Mouse (Mus musculus): ENCODE data around the gene Cep162. TPM values are rescaled to one million over a fixed set of nuclear protein-coding genes. Genes with fewer than 3 reads are reported as not detected.

The Cep162 gene
- 1 to 10 TPM; 2.5 to 3.5 TPM for total RNA-seq (2021)

DNA sequence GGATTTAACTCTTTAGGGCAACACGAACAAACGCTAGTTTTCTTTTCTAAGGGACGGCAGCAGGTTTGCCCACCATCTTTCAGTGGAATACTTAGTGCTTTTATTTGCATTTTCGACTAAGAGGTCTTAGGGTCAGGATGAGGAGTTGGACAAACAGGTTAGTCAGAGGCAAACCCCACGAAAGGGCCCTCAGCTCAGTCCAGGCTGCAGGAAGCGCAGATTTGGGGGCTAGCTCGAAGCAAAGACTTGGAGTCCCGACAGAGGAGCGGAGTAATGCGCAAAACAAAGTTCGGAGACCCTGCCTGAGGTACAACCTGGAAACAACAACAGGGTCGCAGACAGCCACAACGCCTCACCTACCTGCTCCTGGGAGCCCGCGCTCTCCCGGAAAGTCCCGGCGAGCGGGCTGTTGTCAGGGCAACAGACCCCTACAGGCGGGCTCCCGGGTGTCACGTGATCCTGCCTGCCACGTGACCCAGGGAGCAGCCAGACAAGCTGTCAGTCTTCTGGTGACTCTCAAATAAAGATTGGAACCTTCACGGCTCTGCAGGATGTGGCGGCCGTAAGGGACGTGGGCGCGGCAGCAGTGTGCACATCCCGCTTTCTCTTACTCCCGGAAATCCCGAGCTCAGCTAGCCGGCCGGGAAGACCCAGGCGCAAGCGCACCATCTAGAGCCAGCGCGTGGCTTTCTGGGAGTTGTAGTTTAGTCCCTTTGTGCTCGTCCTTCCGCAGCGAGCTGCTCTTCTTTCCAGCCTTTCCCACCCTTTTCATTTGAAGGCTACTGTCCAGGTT lies at the start of gene Cep162:
Cep162 (minus strand) TSS at position 634 of the 793 bp plus-strand sequence.
- intact Hi-C loops (cut with DNase I) = loop anchor here (5.0 to 10.0 kb wide), 3 partner anchors 683 to 1290 kb away; partner anchors contain the start of genes Pgm3, Rwdd2a, Ube2cbp and Zfp949
- peak; percentile 84 to 93 for DNase-seq

DNA sequence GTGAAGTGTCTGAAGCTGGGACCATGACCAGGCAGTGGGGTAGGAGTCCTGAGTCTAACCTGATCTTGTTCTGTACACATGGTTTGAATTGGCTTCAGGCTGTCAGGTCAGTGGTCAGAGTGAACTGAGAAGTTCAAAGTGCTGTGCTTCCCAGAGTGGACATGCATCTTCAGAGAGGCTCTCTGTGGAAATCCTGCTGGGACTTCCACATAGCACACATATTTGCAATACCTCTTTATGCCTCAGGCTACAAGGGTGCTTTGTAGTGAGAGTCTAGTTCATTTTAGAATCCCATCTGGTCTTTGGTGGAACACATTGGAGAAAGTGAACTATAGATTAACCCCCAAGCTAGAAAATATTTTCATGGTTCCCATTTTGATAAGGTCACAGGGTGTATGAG lies 47.9 kb upstream of the Cep162 start:
- intact Hi-C loops (cut with DNase I) = no loop called here

DNA sequence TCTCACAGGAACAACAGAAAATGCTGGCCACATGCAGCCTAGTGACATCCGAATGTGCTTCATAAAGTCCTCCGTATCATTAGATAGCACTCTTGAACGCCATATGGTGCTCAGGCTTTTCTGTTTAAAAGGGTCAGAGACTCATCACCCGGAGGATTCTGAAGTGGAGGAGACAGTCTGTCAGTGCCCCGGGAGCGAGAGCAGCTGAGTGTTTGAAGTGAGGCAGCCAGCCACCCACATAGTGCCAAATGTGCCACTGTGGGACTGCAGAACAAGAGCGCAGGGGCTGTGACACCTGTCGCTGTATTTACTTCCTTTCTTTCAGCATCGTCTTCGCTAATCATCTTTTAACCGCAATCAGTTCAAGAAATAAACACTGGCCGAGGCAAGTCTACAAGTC lies 43.6 kb upstream of the Cep162 start:
- intact Hi-C loops (cut with DNase I) = no loop called here
- DNase-seq = no peak

More for the DNA sequence above, 47.9 kb upstream of the Cep162 start:
- no peak for DNase-seq

DNA sequence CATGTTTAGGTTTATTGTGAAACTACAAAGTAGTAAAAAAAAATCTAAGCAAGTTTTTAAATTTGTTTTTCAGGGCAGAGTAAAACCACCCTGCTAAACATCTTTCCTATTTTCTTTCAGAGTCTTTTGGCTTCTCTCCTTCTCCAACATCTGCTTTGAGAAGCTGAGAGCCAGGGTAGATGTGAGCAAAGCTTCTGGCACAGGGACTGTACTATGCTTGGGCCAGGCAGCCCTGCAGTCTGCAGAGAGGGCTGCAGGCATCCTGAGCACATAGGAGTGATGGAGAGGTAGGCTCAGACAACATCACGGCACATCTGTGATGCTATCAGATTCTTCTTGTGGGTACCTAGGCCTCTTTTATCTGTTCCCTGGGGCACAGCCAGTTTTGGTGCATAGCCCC lies 42.2 kb upstream of the Cep162 start:
- intact Hi-C loops (cut with DNase I) = no loop called here
- DNase-seq = peak in 1 of 2 experiments; percentile 5

DNA sequence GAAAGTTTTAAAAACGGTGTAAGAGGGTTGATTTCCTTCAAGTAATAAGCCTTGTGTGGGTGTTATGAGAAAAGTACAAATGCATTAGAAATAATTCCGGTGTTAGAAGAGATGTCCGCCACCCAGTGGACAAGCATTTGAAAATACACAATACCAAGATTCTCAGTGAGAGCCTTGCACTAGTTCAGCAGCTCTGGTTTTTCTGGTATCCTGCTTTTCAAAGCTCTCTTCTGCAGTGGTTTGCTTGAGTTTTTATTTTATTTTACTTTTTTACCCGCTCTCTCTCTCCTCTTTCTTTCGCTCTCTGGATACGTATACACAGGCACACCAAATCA lies 327 bp upstream of the Cep162 start:
- DNase-seq = no peak

GRCm38 (mm10) chr9:87248118-87248517 lies 7.2 kb downstream of the Cep162 start:
- intact Hi-C loops (cut with DNase I) = loop anchor here (2.0 to 5.0 kb wide), 2 partner anchors 151 to 221 kb away; no protein-coding TSS in a partner anchor
- DNase-seq = no peak

More for the DNA sequence above, 327 bp upstream of the Cep162 start:
- intact Hi-C loops (cut with DNase I) = loop anchor here (5.0 to 10.0 kb wide), 2 partner anchors 793 to 1289 kb away; partner anchors contain the start of genes Ube2cbp and Zfp949

DNA sequence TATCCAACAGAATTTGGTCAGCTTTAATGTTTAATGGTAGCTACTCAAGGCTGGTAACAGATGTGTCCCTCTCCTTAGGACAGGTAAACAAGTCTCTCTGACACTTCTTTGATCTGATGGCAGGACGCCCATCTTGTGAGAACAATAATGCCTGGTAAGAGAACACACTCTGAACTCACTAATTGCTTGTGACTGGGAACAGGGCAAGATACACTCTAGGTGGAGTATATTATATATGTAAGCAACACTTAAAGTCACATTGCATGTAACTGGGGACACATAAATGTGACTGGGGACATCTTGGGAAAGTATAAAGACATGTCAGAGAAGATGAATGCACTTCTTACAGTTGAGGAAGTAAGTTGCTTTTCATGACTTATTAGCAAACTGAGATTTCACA lies 7.7 kb downstream of the Cep162 start:
- intact Hi-C loops (cut with DNase I) = loop anchor here (2.0 to 5.0 kb wide), 2 partner anchors 150 to 221 kb away; no protein-coding TSS in a partner anchor
- no peak for DNase-seq

GRCm38 (mm10) chr9:87213204-87213603 lies 42.1 kb downstream of the Cep162 start:
- no peak for DNase-seq
- intact Hi-C loops (cut with DNase I) = no loop called here

- intact Hi-C loops (cut with DNase I) = no loop called here
- DNase-seq = no peak
These were observed 44.5 kb downstream of the Cep162 start for GRCm38 (mm10) chr9:87210830-87211339.

- intact Hi-C loops (cut with DNase I) = no loop called here
- no peak for DNase-seq
These were observed 52.9 kb downstream of the Cep162 start for GRCm38 (mm10) chr9:87202431-87202830.

DNA sequence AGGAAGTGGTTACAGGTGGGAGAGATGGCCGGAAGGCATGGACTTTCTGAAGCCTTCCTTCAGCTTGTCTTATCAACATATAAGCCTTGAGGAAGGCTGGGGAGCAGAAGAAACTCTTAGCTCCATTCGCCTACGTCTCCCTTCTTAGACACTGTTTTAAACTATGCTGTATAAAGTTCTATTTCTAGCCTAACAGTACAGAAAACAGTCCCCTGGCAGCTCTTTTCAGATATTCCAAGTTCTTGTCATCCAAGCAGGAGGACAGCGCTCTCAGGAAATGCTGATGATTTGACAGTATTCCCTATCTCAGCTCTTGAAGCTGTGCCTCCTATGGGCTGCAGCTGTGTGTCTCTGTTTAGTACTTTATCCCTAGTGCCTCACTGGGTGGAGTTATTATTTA lies 54.4 kb downstream of the Cep162 start:
- DNase-seq = no peak
- intact Hi-C loops (cut with DNase I) = no loop called here

- intact Hi-C loops (cut with DNase I) = no loop called here
- DNase-seq = no peak
These were observed 54.9 kb downstream of the Cep162 start for GRCm38 (mm10) chr9:87200426-87200825.

DNA sequence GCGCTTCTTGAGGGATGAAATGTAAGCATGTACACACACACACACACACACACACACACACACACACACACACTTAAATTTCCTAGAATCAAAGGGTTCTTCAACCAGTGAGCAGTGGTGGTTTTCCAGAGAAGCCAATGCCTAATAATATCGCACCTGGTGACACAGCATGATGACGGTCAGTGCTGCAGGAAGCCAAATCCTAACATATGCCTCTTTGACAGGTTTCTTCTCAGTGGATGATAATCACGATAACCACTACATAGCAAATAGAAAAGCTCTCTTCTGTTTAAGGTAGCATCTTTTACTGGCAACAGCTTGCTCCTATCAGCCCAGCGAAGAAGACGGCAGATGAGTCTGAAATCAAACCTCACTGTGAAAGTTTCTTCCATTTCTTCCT lies 57.3 kb downstream of the Cep162 start:
- intact Hi-C loops (cut with DNase I) = no loop called here

DNA sequence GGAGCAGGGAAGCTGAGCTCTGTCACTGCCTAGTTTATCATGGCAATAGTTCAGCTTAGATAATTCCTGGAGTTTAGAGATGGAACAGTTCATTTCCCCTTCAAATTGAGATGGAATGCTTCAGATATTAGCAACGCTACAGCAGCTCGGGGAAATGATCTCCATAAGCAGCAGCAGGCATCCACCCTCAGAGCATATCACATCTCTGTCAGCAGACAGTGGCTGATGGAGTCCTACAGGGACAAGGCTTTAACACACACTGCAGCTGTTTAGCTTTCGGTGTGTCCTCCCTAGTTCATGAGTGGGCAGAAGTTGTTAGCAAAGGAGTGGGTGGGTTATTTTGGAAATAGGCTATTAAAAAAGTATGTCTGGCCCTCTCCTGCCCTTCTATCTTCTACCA lies 58.1 kb downstream of the Cep162 start:
- intact Hi-C loops (cut with DNase I) = no loop called here
- DNase-seq = no peak

More for the DNA sequence above, 57.3 kb downstream of the Cep162 start:
- no peak for DNase-seq

- intact Hi-C loops (cut with DNase I) = no loop called here
- no peak for DNase-seq
These were observed 61.6 kb downstream of the Cep162 start for GRCm38 (mm10) chr9:87193721-87194120.

- intact Hi-C loops (cut with DNase I) = no loop called here
- DNase-seq = no peak
These were observed 68.0 kb downstream of the Cep162 start for GRCm38 (mm10) chr9:87187336-87187735.

GRCm38 (mm10) chr9:87182231-87182630 lies 73.1 kb downstream of the Cep162 start:
- intact Hi-C loops (cut with DNase I) = no loop called here
- DNase-seq = no peak

DNA sequence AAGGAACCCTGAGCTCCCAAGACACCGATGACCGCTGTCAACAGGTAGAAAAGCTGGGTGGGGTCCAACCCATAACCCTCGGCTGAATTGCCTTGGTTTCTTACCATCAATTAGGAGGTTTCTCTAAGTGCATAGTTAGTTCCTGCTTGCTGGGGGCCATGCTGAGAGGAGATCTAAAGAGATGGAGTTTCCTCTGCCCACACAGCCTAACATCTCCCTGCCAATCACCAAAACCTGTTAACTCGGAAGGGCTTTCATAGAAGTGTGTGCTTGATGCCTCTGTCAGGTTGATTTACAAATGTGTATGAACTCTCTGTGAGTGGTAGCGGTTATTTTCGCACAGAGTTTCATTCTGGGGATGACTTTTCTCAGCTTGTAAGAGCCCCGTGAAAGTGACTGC lies 76.8 kb downstream of the Cep162 start:
- intact Hi-C loops (cut with DNase I) = no loop called here
- DNase-seq = no peak

- intact Hi-C loops (cut with DNase I) = no loop called here
- no peak for DNase-seq
These were observed 83.8 kb downstream of the Cep162 start for GRCm38 (mm10) chr9:87171517-87171916.

DNA sequence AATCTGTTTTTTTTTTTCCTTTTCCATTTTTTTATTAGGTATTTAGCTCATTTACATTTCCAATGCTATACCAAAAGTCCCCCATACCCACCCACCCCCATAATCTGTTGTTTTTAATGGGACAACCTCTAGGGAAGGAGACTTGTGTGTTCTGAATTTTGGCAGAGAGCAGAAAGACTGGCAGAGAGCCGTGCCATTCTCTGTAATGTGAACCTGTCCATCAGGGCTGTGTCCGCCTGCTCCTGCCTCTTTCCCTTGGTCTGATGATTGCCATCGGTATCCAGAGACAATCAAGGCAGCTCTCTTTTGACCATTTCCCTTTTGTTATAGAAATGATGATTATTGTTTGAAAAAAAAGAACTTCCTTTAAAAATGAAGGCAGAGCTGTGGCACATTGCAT lies 84.4 kb downstream of the Cep162 start:
- no peak for DNase-seq
- intact Hi-C loops (cut with DNase I) = no loop called here

- intact Hi-C loops (cut with DNase I) = no loop called here
- no peak for DNase-seq
These were observed 86.2 kb downstream of the Cep162 start for GRCm38 (mm10) chr9:87169144-87169543.

- intact Hi-C loops (cut with DNase I) = no loop called here
These were observed 87.3 kb downstream of the Cep162 start for GRCm38 (mm10) chr9:87168051-87168450.

More at GRCm38 (mm10) chr9:87168051-87168450, 87.3 kb downstream of the Cep162 start:
- no peak for DNase-seq
